Mouse (Mus musculus): ENCODE data around the gene Uri1.
A peak's percentile ranks its signal among the peaks of the same experiment; 100 is the strongest.

Gene Uri1

GRCm38 (mm10) chr7:38013946-38014345, 9.4 kb downstream of the Uri1 start:
- no peak for DNase-seq (ENCODE audit: low read depth)

GRCm38 (mm10) chr7:38012811-38013210, 10.5 kb downstream of the Uri1 start:
- DNase-seq (ENCODE audit: low read depth), result no peak

DNA sequence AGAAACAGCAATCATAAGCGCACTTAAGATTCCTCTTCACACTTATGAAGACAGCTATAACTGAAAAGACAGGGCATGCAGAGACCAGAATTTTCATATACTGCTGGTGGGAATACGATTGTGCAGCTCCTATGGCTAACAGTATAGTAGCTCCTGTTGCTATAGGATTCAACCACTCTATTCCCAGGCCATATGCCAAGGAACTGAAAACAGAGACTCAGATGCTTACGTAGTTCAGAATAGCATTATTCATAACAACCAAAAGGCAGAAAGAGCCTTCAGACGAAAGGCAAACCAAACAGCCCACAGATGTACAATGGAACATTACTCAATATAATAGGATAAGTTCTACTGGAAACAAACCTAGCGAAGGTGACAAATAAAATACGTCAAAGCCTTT, 15.0 kb downstream of the Uri1 start:
- no peak for DNase-seq (ENCODE audit: low read depth)

GRCm38 (mm10) chr7:38002451-38002850, 20.9 kb downstream of the Uri1 start:
- DNase-seq (ENCODE audit: low read depth), result no peak

GRCm38 (mm10) chr7:37999691-38000090, 23.7 kb downstream of the Uri1 start:
- peak; percentile 63 for DNase-seq (ENCODE audit: low read depth)

DNA sequence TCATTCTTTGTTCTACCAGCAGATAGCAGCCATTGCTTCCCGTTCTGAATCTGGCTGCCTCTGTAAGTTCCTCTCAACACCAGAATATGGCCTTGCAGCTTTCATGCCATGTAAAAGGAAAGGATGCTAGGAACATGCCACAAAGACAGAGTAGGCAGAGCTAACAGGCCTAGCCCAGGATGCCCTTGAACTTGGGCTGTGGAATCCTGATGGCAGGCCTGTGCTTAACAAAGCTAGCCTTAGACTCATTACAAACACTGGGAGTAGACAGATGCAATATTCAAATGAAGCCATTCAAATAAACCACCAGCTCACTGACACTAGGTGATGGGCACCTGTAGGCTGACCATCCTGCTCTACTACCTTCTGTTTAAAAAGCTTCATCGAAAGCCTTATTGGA, 30.5 kb downstream of the Uri1 start:
- DNase-seq (ENCODE audit: low read depth), result no peak

DNA sequence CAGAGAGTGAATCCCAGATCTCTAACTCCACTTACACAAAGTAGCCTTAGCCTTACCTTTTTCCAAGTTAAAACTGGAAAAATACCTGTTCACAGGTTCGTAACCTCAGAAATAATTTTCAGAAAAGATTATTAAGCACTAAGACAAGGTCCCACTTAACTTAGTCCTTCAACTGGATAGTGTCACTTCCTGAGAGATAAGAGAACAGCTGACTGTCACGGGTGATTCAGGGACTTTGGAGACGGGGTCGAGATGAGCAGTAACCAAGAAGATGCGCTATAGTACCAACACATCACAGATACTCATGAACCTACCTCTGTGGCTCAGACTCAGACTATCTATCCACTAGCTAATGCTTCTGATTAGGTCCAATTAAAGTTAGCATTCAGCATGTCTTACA, 38.5 kb downstream of the Uri1 start:
- no peak for DNase-seq (ENCODE audit: low read depth)

DNA sequence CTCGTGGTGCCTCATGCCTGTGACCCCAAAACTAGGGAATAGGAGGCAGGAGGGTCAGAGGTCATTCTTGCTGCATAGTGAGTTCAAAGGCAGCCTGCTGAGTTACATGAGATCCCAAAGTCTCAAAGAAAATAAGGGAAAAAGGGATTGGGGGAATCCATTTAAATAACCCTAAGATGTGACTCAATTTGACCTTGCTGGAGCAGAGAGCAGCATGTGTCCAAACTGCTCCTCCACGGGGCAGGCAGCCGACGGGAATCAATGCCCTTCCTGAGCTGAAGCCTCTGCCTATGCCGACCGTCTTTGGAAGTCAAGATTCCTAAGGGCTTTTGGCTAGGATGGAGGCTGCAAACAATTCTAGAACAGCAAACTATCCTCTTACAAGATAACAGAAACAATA, 39.9 kb downstream of the Uri1 start:
- no peak for DNase-seq (ENCODE audit: low read depth)

DNA sequence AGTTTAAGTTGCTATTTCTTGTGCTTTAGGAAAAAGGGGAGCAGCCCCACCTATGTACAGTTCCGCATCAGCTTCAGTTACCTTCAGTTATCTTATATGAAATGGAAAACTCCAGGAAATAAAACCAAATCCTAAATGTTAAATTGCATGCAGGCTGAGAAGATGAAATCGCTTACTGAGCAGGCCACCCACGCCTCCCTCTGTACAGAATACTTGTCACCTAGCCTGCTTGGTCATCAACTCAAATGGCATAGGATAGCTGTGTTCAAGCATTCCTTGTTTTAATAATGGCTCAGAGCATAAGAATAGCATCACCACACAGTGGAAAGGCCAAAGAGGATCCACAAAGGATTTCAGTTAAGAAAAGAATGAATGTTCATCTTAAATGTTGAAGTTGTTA, 43.6 kb downstream of the Uri1 start:
- DNase-seq (ENCODE audit: low read depth), result no peak

- peak; percentile 21 for DNase-seq (ENCODE audit: low read depth)
These were observed 44.9 kb downstream of the Uri1 start for GRCm38 (mm10) chr7:37978412-37978811.

DNA sequence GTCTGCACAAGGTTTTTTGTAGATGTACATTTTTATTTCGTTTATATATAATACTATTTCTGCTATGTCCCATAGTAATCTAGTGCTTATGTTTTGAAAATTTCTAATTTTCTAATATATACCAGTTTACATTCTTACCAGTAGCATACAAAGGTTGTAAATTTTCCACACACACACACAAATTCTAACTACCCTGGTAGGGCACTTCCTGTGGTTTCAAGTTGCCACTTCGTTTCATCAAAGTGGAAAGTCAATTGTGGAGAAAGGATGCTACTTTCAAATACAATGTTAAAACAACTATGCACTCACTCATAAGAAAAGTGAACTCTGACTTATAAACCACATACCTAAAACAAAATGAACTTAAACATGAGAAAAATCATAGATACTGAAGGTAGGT, 45.7 kb downstream of the Uri1 start:
- DNase-seq (ENCODE audit: low read depth), result peak; percentile 44

- DNase-seq (ENCODE audit: low read depth), result no peak
These were observed 50.3 kb downstream of the Uri1 start for GRCm38 (mm10) chr7:37972999-37973555.

GRCm38 (mm10) chr7:37972571-37972970, 50.8 kb downstream of the Uri1 start:
- DNase-seq (ENCODE audit: low read depth), result no peak

DNA sequence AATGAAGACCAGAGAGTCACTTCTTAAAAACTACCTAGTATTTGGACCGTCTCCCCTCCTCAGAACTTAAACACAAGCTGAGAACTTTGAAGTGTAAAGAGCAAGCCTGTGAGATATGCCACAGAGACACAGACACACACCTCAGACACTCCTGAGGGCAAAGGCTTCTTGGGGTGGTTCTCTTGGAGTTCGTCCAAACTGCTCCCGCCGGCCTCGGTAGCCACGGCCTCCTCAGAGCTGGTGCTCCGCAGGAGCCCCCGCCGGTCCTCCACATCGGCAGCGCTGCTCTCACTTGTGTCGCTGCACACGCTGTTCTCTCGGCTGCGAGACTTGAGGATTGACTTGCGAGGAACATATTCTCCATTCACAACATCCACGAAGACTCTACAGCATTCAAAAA, 61.0 kb downstream of the Uri1 start:
- no peak for DNase-seq (ENCODE audit: low read depth)

- DNase-seq (ENCODE audit: low read depth), result no peak
These were observed 62.1 kb downstream of the Uri1 start for GRCm38 (mm10) chr7:37961247-37961646.

GRCm38 (mm10) chr7:37951841-37952240, 71.5 kb downstream of the Uri1 start:
- no peak for DNase-seq (ENCODE audit: low read depth)

DNA sequence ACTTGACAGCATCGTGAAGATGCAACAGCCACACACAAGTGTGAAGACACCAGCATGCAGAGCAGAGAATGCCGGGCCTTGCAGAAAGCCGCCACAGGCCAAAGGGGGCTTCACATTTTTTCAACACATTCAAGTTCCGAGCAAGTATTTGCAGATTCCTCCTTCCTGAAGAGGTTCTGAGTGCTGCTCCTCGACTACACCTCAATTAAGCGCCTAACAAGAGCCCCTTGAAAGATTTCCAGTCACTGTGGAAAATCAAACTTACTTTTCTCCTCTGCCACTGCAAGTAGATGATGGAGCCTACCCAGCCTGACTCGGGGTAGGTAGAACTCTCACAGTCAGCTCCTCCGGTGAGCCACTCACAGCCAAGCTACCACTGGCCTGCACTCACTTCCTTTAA, 86.9 kb downstream of the Uri1 start:
- DNase-seq (ENCODE audit: low read depth), result no peak

DNA sequence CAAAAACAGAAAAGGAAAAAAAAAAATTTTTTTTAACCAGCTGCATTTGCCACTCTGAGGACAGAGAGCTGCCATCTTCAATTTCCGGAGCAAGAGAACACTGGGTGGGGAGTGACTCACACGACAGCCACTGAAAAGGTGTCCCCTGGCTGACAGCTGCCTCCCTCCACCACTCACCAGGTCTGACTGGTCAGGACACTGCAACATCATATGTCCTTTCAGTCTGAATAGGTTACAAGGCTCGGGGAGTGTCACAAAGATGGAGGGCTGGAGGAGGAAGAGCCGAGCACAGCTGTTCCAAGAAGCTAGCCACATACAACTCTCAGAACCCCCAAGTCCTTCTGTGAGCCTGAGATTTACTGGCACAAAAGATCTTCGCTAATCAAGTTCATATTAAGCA, 87.6 kb downstream of the Uri1 start:
- no peak for DNase-seq (ENCODE audit: low read depth)

GRCm38 (mm10) chr7:37934770-37935182, 88.6 kb downstream of the Uri1 start:
- DNase-seq (ENCODE audit: low read depth), result no peak

GRCm38 (mm10) chr7:37933754-37934308, 89.5 kb downstream of the Uri1 start:
- DNase-seq (ENCODE audit: low read depth), result no peak

DNA sequence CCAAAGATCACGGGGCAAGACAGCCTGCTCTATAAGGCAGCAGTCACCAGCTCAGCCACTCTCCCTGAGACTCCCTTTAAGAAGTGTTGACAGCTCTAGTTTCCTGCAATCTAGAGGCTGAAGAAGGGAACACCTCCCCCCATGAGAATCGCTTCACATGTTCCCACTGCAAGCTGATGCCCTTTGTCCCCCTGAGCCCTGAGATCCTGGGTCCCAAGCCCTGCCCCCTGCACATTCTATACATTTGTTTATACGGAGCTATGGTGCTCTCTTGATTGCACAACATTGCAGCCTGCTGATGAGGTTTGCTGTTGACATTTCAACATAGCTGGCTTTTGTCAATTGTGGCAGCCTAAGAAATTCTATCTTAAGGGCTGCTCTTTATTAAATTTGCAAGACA, 91.7 kb downstream of the Uri1 start:
- DNase-seq (ENCODE audit: low read depth), result no peak

- no peak for DNase-seq (ENCODE audit: low read depth)
These were observed 93.6 kb downstream of the Uri1 start for GRCm38 (mm10) chr7:37929738-37930137.

DNA sequence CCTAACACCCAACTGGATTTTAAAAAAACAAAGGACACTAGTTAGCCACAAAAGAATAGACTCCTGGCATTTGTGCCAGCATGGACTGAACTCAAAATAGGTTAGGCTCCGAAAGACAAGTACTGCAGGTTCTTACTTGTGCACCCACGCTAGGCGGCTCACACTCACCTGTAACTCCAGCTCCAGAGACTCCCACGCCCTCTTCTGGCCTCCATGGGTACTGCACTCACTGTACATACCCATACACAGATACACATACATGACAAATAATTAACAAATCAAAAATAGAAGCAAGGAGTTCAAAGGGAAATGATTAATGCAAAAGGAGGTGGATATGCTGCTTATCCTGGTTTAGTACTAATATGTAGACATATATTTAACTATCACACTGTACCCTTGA, 100.4 kb downstream of the Uri1 start:
- DNase-seq (ENCODE audit: low read depth), result no peak

- DNase-seq (ENCODE audit: low read depth), result no peak
These were observed 101.5 kb downstream of the Uri1 start for GRCm38 (mm10) chr7:37921681-37922430.

All from naive thymus-derived CD4-positive, alpha-beta T cell, adult 2 months (primary cell).